Mouse (Mus musculus) c-Kit-positive CD71-negative TER-119-negative erythroid progenitor cells, embryonic 14.5 days (primary cell): ENCODE measurements around the gene Mark2.
"Not testable (repeated sequence)": the region's sequence is repeated elsewhere in the genome, so short reads cannot be mapped to it uniquely, and the experiment has no call there.

Source experiments
- DNase-seq: peaks from one replicate; pipeline ENCODE4 v3.0.0-alpha.2; 2013; ENCODE audit warnings: low read depth

Mark2 gene

DNA sequence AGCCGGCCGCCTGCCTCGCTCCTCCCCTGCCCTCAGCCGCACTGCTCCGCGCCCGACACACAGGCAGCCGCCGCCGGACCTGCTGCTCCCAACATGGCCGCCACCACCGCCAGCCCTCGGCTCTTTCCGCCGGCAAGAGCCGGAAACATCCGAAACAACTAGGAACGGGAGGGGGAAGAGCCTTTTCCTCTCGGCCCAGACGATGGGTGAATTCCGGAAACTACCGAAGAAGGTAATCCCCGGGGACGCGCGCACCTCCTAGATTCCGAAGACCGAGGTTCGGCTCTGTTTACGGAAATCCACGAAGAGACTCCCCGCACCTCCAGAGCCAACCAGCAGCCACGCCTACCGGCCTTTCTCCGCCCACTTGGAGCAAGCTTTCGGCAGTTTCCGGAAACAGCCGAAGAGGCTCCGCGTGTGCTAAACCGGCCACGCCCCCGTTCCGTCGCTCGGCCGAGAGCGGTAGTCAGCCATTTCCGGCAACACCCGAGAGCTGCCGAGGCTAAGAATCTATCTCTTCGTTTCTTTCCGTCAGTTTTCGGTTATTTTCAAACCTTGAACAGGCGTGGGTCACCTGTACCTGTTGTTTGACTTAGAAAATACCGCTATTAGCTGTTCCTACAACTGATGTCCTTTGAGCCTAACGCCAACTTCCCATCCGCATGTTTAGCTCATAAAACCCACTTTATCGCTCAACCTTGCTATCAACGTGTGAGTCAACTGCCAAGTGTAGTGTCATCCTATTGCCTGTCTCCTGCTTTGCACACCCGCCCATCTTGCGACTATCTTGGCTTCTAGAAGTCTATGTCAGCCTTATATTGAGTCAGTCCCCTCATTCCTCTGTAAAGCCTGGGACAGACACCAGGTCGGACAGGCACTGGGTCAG, at the start of gene Mark2:
Gene Mark2, minus strand, starts transcription at position 349 of the 886 bp plus-strand sequence.
- DNase-seq = peak; percentile 99

DNA sequence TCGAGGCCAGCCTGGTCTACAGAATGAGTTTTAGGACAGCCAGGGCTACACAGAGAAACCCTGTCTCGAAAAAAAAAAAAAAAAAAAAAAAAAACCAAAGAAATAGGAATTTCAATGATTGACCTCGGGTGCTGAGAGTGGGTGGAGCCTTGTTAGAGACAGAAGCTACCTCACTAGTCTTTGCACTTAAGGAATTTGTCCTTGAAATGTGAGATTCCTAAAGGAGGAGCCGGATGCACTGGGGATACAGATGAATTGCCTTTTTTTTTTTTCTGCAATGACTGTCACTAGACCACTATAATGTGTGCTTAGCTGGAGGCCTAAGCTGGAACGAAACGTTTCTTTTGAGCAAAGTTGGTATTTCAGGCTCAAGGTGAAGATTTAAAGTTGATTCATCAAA, 46.8 kb upstream of the Mark2 start:
- DNase-seq = no peak

DNA sequence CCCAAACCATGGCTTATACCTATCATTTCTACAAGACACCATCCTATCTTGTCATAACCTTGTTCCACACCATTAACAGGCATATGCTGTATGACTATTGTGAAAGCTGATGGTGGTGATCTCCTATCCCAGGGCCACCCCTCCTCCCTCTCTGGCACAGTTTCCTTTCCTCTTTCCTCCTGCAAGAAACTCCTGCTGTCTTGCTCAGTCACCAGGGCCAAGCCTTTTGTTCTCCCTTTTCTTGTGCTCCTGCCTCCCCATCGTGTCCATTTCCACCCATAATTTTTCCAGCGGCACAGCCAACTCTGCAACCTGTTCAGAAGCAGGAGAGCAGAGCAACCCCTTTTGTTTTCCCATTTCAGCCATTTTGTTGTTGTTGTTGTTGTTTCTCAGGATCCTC, 44.4 kb upstream of the Mark2 start:
- no peak for DNase-seq

DNA sequence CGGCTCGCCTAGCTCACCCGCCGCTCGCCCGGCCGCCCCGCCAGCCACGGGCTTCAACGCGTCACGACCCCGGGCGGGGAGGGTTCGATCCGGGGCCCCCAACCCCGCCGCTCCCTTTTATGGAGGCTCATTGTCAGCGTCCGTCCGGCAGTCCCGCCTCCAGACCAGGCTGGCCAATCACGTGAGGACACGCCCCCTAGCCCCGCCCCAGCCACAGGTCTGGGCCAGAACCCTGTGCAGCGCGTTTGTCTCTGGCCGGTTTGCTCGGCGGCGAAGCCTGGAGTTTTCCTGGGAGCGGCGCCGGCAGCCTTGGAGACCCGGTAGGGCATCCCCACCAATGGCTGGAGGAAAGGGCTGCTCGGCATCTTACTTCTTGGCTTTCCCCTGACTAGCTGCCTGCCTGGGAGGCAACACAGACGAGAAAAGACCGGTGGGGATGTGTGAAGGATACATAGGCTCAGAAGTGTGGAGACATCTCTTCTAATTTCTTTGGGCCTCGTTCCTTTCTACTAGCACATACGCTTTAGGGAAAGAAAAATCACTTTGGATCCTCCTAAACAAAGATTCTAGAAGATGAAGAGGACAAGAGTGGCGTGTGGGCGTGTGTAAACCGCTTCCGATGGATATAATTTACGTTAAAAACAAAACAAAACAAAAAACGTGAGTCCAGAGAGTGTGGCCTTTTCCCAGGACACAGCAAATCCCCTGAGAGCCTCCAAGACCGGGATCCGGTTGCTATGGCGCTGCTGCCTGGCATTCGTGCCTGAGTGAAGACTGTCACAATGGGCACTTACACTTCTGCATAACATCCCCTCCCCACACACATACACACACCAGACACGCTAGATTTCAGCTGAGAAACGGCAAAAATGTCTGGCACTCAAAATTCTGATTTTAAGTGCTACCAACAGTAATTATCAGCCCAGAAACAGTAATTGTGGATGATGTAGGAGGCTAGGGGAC, 41.5 kb upstream of the Mark2 start, which contains the start of gene Spindoc:
Gene Spindoc, minus strand, starts transcription at position 92 of the 963 bp plus-strand sequence.
- peak; percentile 88 for DNase-seq

DNA sequence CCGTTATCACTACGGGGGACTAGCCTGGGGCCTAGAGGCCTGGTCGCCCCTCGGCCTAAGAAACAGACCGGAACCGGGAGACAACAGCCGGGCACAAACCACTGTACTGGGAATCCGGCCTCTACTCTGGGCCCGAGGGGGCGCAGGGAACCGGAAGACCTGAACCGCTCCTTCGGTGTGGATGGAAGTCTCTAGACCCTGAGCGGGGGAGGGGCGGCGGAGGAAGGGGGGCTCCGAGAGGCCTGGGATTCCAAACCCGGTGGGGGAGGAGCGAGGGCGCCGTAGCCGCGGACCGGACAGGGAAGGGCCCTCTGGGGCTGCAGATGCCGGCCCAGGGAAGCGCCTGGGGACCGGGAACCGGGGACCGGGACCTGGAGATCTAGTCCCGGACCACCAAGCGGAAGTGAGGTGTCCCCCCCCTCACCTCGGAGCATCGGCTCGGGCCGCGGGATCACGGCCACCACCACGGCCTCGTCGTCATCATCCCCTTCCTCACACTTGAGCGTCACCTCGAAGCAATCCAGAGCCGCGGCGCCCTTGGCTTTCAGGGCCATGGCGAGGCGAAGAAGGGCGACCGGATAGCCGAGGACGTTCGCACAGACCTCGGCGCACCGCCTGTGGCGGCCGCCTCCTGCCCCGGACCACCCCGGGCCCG, 40.7 kb upstream of the Mark2 start:
- peak; percentile 19 for DNase-seq

DNA sequence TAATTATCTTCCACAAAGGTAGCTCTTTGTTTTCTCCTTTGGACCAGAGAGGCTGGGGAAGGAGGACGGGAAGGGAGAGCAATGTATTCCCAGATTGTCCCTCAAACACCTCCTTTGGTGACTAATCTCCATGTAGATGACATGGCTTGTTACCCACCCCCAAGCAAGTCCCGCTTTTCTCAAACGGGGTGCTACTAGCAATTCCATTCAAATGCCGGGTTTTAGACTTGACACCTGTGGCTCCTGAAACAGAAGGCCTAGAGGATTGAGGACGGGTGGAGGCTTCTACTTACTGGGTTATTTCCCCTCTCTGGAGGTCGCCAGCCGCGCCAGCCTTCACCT, 40.2 kb upstream of the Mark2 start:
- DNase-seq = no peak

DNA sequence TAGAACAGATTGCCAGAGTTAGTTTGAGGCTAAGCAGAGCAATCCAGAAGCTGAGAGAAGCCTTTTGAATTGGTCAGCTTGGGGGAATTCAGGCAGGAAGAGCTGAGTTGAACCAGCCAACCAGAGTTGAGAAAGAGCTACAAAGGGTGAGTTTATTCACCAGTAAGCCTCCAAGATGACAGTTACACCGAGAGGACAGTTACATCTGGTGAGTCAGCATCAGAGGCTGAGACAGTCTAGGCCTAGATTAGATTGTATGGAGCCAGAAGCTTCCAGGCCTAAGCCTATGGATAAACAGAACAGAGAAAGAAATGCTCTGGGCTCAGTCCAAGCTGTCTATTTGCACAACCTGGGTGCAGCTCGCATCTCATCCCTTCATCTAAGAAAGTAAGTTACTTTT, 36.0 kb upstream of the Mark2 start:
- no peak for DNase-seq

DNA sequence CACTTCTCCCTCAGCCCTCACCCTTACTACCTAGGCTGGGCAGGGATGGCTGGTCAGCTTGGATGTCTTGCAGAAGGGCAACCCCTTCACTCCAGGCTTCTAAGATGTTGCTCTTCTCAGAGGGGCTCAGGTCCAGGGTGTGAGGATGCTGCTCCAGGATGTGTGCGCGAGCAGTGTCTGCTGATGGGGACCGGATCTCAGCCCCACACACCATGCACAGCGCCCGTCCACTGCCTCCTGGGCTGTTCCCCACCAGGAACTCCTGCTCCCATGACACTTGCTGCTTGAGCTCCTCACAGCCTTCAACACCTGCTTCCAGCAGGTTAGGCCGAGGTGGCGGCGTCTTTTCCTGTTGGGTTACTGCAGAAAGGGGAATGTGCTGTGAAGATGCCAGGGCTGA, 32.8 kb upstream of the Mark2 start:
- no peak for DNase-seq

DNA sequence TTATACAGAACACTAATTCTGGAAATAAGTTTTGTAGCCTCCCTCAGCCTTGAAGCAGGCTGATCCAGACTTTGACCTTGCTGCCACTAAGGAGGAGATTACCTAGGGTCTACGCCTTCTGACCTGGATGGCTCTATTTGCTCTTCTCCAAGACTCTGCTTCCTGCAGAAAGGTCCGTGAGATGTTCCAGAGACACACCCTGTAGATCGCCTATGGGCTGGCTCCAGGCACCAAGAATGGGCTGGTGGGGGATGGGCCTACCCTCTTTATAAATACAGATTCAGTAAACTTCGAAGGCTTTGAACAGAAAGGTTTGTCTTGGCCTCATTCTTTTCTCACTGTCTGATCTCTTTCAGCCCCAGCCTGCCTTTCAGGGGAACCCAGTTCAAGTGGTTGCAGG, 27.8 kb upstream of the Mark2 start:
- DNase-seq = not testable (repeated sequence)

DNA sequence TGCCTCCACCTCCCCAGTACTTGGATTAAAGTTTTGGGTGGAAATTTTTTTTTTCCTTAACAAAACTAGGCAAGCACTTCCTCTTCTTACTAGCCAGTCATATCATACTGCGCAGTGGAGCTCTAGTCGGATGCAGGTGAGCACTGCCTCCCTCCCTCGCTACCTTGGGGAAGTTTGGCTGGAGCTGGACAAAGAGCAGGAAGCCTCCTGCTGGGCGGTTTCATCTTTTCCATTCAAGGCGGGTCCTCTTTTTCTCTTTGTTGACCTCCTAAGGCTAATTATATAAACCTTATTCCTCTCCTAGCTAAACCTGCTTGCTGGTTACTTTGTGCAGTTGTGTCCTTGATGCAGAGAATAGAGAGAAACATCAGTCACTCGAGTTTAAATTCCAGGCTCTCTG, 12.0 kb upstream of the Mark2 start:
- no peak for DNase-seq

DNA sequence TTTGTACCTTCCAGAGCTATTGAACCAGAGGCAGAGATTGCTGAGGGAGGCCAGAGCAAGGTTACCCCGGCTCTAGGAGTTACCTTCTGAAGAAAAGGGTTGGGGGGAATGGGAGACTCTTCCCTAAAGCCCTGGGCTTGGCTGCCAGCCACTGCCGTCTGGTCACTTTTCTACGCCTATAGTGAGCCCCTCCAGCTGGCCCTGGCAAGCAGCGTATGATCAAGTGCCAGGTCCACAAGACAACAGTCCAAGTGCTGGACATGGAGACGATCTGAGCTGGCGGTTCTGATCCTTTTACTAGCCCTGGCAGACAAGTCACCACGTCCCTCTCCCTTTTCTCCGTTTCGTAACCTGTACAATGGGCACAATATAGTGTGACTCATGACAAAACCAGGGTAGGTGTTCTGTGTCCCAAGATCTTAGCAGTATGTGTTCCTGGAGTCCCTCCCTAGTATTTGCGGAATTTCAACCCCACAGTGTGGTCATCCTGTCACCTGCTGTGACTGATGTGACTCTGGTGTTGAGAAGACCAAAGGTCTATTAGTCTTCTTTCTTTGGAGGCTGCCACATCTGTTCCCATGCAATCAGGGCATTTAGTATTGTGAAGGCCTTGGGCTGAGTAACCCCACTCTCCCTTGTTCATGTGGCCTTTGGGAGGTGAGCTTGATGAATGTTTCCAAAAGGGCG, 11.3 kb upstream of the Mark2 start:
- no peak for DNase-seq

DNA sequence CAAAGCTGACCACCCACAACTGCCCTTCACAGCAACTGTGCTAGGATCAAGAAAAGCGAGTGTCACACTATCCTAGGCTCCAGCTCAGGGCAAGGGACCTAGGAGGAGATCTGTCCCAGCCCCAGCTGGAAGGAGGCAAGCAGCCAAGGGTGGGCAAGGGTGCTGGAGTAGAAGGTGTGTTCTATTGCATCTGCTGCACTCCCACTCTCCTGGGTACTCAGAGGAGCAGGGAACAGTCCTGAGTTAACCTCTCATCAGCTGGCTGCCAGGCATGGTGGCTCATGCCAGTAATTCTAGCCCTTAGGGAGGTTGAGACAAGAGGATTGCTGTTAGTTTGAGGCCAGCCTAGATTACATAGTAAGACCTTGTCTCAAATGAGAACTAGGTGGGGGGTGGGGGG, 8.3 kb upstream of the Mark2 start:
- DNase-seq = no peak

DNA sequence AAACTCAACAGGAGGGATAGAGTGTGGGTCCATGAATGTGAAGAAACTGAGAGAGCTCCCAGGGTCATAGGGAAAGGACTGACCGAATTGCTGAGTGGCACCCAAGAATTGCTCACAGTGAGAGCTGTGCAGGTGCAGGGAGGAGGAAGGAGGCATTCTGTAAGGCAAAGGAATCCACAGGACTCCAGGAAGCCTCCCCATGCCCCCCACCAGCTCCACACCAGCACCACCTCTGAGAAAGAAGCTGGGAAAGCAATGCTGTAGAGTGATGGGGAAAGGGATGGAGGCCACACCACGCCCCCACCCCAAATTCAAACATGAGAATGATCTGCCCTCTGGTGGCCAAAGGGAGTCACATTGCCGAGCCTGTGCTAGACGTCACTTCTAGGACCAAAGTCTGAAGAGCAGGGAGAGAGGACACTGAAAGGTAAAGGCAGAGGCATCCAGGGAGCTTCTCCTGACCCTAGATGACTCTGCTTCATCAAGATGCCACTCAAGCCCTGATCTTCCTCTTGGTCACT, 3.6 kb upstream of the Mark2 start:
- no peak for DNase-seq

DNA sequence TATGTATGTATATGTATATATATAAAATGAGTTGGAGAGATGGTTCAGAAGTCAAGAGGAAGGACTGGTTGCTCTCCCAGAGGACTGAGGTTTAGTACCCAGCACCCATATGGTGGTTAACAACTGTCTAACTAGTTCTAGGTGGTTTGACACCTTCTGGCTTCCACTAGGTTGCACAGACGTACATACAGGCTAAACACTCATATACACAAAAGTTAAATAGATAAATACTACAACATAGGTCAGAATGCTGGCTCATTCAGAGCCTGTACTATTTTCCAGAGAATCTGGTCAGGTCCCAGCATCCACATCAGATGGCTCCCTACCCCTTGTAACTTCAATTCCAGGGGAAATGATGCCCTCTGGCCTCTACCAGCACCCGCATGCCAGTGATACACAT, 986 bp upstream of the Mark2 start:
- no peak for DNase-seq

DNA sequence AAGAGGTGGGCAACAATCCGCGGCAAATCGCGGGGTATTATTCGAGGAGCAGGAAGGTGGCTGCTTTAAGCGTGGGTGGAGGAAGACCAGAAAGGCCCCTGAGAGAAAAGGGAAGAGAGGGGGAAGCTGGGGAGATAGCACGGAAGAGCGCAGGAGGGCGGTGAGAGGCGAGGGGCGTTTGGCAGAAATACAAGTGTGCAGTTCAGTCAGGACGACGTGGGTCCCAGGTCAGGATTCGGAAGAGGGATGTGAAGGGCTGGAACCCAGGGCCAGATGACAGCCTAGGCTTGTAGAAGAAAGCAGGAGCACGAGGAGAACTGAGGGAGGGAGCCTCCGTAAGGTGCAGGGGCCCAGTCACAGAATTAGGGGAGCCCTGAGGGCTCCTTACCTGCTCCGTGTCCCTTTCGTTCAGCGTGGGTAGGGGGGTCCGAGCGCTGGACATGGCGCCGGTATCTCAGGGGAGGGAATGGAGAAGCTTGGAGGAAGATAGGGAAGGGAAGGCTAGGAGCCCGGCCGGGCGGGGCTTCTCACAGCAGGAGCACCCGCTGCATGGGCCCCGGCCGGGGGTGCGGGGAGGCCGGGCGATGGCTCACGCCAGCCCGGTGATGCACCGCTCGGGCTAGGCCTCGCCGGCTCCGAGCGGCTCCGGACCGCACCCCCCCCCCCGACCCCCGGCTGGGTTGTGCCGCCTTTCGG, 732 bp downstream of the Mark2 start:
- peak; percentile 29 for DNase-seq

DNA sequence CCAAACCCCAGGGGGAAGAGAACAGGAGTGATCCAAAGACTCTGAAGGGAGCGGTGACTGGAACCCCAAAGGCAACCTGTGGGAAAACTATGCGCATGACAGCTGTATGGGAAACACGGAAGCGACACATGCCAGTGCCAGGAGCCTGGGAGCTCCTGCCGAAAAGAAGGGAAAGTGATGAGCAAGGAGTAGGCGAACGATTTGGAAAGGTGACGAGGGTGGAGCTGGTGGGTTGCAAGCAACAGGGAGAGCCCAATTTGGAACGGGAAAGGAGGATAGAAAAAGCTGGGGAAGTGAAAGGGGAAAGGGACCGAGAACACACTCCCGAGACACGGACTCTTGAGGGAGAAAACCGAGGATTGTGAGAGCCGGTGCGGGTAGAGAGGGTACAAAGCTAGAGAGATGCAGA, 1.3 kb downstream of the Mark2 start:
- no peak for DNase-seq

DNA sequence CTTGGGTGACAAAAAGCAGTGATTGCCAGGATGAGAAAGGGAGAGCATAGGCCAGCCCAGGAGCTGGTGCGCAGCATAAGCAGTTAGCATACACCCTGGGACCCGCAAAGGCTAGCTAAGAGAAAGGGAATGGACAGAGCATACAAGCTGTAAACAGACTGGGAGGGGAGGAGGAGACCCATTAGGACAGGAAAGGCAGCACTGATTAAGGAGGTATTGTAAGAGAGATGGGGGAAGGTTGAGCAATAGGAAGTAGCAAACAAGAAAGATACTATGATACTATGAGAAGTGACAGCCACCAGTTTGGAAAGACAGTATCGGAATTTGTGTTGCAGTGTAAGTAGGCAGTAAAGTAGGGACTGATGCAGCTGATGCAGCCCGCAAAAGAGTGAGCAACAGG, 1.8 kb downstream of the Mark2 start:
- no peak for DNase-seq

DNA sequence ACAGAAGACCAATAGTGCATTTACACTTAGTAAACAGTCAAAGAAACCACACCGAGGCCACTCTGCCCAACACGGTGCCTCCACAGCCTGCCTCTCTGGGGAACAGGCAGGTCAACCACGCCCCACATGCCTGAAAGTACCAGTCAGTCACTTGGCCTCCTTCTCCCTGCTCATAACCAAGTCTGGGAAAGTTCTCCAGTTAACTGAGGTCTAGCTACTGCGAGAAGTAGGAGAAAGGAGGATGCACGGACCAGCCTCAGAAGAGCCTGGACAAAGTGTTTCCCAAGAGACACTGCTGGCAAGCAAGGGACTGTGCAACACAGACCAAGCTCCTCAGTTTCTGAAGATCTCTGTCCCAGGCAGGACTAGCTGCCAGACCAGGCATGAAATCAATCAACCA, 2.6 kb downstream of the Mark2 start:
- no peak for DNase-seq

DNA sequence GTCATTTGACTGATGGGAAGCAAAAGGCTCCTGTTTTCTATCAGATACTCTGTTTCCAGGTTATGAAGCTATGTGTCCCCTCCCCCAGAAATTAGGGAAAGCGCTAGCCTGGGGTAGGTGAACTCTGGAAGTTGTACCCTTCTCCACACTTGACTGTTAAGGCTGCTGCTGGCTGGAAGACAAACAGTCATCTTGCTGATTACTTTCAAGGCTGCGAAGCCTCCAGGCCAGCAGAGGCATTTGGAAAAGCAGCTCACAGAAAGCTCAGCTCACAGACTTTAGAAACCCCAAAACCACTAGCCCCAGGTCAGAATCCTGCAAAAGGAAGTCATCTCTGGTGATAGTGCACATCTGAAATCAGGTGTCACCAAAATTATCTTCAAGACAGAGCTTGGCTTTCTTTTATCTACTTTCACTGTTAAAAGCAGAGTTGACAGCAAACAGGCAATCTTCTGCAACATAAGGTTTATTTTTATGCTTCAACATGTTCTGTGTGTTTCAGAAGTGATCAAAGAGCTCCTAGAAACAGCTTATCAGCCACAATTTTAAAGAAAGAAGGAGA, 3.8 kb downstream of the Mark2 start:
- no peak for DNase-seq

DNA sequence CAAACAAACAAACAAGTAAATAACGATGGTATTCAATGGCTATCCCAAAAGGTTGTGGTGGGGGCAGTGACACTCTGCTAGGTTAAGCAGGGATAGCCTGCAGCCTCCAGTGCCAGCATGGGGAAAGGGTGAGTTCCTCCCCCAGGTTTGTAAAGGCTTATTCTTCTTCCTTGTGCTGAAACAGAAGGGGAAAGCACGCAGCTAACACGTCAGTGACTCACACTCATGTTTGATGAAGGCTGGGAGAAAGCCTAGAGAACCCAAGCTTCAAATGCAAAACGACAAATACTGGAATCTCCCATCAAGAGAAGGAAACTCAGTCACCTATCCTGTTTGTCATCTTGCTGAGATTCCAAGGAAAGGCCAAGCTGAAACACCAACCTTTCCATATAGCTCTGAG, 6.0 kb downstream of the Mark2 start:
- no peak for DNase-seq

DNA sequence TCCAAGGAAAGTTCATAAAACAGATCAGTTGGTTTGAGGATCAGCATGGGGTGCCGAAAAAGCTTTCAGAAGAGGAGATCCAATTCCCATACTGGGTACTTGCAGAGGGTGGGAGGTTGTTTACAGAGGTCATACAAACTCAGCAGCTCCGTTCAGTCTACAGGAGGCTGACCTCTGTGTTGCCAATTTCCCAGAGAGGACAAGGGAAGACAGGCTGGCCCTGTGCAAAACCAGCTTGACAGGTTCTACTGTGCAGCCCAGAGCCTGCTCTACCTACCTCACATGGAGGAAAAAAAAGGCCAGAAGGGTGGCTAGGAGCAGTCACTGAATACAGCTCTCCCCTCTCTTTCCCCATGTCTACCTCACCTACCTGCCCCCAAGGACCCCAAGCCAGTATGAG, 7.6 kb downstream of the Mark2 start:
- DNase-seq = no peak
